34 mouse cellular contexts compared by ENCODE assay signal in the genomic region with DNA sequence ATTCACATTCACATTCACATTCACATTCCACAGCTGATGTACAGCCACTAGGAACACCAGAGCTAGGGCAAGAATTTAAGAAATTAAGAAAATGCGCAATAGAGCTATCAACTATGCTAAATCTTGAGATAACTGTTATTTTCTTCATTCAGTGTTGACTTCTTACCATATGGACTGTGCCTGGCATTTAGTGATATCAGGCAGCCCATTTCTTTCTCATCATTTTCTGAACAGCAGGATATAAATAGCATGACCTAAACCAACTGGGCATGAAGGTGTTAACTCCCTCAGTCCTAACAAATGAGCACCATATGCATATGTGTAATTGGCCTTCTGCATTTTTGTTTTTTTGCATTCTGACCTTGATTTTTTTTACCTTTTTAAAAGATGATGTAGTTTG.
DNase-seq lines count a peak whose midpoint lies in the region; ATAC-seq and TF ChIP-seq lines count a peak whose summit lies in the region.
"Had no signal": no experiment of that assay in that cellular context is flagged by ENCODE, and none has a peak within 500 bp of the region (broad histone marks: within the 10 kb centered on the region; RNA-seq: fewer than 3 reads in every experiment).

No protein-coding gene starts in this region.

- H3K9ac ChIP-seq in neural tube, embryonic 14.5 days (replicated peaks; ENCODE audit: low read depth, low read length) = no peak overlapping the region
- H3K9ac ChIP-seq in forebrain, embryonic 12.5 days = no peak overlapping the region
- H3K9ac ChIP-seq in forebrain, embryonic 15.5 days (replicated peaks) = no peak overlapping the region
- H3K9ac ChIP-seq in intestine, embryonic 16.5 days (ENCODE audit: low read depth, low read length) = no peak overlapping the region
- H3K9ac ChIP-seq: embryonic facial prominence, embryonic 13.5 days; heart, embryonic 15.5 days; hindbrain, embryonic 14.5 days had no signal

- no peak for DNase-seq in neural tube, embryonic 10.5 days (ENCODE audit: extremely low spot score, low spot score)
- DNase-seq in yolk sac, embryonic 10.5 days (ENCODE audit: low spot score) = no peak
- DNase-seq in lung, adult 2 months = no peak
- DNase-seq: adrenal gland, adult 2 months; adrenal gland, postnatal 25 days; B cell, adult 2 months; cerebellum, adult 11 months; cerebellum, adult 8-10 months; cerebellum, postnatal 10 days; cerebellum, postnatal 36 days; embryo, embryonic 11 days; gastrocnemius, adult 2 months; gastrocnemius, postnatal 14 days; heart, adult 11 months; heart, postnatal 10 days; heart, postnatal 36 days; kidney, adult 2 months had no signal

- no peak overlapping the region for H3K4me2 ChIP-seq in neural tube, embryonic 14.5 days (ENCODE audit: low read depth, low read length)
- H3K4me2 ChIP-seq in forebrain, embryonic 12.5 days = no peak overlapping the region
- H3K4me2 ChIP-seq in forebrain, embryonic 15.5 days (replicated peaks) = no peak overlapping the region
- no peak overlapping the region for H3K4me2 ChIP-seq in intestine, embryonic 16.5 days (ENCODE audit: low read depth, low read length)
- H3K4me2 ChIP-seq: embryonic facial prominence, embryonic 13.5 days; heart, embryonic 11.5 days; heart, embryonic 15.5 days; hindbrain, embryonic 14.5 days had no signal

- WGBS in neural tube, embryonic 14.5 days = 89% methylated on average over 1 of the region's 1 CpGs
- 84% methylated on average over 1 of the region's 1 CpGs for WGBS in forebrain, embryonic 12.5 days
- 50% methylated on average over 1 of the region's 1 CpGs for WGBS in forebrain, embryonic 15.5 days
- WGBS in intestine, embryonic 16.5 days = 90% methylated on average over 1 of the region's 1 CpGs
- WGBS in lung, adult 2 months = 93% methylated on average over 1 of the region's 1 CpGs

- H3K9me3 ChIP-seq in neural tube, embryonic 14.5 days (ENCODE audit: control insufficient read depth, low read length) = no peaks in the 10 kb centered on the region
- H3K9me3 ChIP-seq in forebrain, embryonic 12.5 days = no peaks in the 10 kb centered on the region
- no peaks in the 10 kb centered on the region for H3K9me3 ChIP-seq in forebrain, embryonic 15.5 days
- H3K9me3 ChIP-seq in intestine, embryonic 16.5 days (ENCODE audit: control insufficient read depth, low read length) = no peaks in the 10 kb centered on the region
- H3K9me3 ChIP-seq: embryonic facial prominence, embryonic 10.5 days; embryonic facial prominence, embryonic 13.5 days; G1E; heart, embryonic 15.5 days; hindbrain, embryonic 10.5 days had no signal

- no peak overlapping the region for H3K4me3 ChIP-seq in neural tube, embryonic 14.5 days (ENCODE audit: low read depth, low read length)
- H3K4me3 ChIP-seq in forebrain, embryonic 12.5 days (replicated peaks) = no peak overlapping the region
- H3K4me3 ChIP-seq in forebrain, embryonic 15.5 days = no peak overlapping the region
- H3K4me3 ChIP-seq in intestine, embryonic 16.5 days (ENCODE audit: low read length) = no peak overlapping the region
- H3K4me3 ChIP-seq in lung, adult 2 months (replicated peaks; ENCODE audit: extremely low read depth, low read depth, low read length) = no peak overlapping the region
- H3K4me3 ChIP-seq: embryonic facial prominence, embryonic 10.5 days; embryonic facial prominence, embryonic 13.5 days; erythroblast, embryonic 14.5 days; gastrocnemius, adult 2 months; heart, embryonic 15.5 days; hindbrain, embryonic 10.5 days had no signal

- H3K4me1 ChIP-seq in neural tube, embryonic 14.5 days (ENCODE audit: control insufficient read depth, insufficient read depth, low read length) = no peaks in the 10 kb centered on the region
- no peaks in the 10 kb centered on the region for H3K4me1 ChIP-seq in forebrain, embryonic 12.5 days
- H3K4me1 ChIP-seq in forebrain, embryonic 15.5 days = peaks cover 4% of the 10 kb centered on the region
- no peaks in the 10 kb centered on the region for H3K4me1 ChIP-seq in intestine, embryonic 16.5 days (ENCODE audit: control insufficient read depth, insufficient read depth, low read length)
- no peaks in the 10 kb centered on the region for H3K4me1 ChIP-seq in lung, adult 2 months (ENCODE audit: control insufficient read depth, insufficient read depth, low read length)
- H3K4me1 ChIP-seq: embryonic facial prominence, embryonic 10.5 days; embryonic facial prominence, embryonic 13.5 days; heart, embryonic 15.5 days; hindbrain, embryonic 10.5 days had no signal

- no peak overlapping the region for H3K27ac ChIP-seq in neural tube, embryonic 14.5 days (ENCODE audit: low read depth, low read length)
- no peak overlapping the region for H3K27ac ChIP-seq in forebrain, embryonic 12.5 days
- H3K27ac ChIP-seq in forebrain, embryonic 15.5 days (replicated peaks) = peak overlapping the region; percentile 15; the same call in 1 of the 2 replicates
- no peak overlapping the region for H3K27ac ChIP-seq in intestine, embryonic 16.5 days (ENCODE audit: low read length)
- H3K27ac ChIP-seq: embryonic facial prominence, embryonic 10.5 days; embryonic facial prominence, embryonic 13.5 days; gastrocnemius, adult 2 months; heart, embryonic 15.5 days; hindbrain, embryonic 10.5 days; hindbrain, embryonic 14.5 days; hindbrain, postnatal 0 days had no signal

- no peaks in the 10 kb centered on the region for H3K36me3 ChIP-seq in neural tube, embryonic 14.5 days (ENCODE audit: control insufficient read depth, insufficient read depth, low read length)
- no peaks in the 10 kb centered on the region for H3K36me3 ChIP-seq in forebrain, embryonic 12.5 days (replicated peaks)
- no peaks in the 10 kb centered on the region for H3K36me3 ChIP-seq in forebrain, embryonic 15.5 days
- no peaks in the 10 kb centered on the region for H3K36me3 ChIP-seq in intestine, embryonic 16.5 days (ENCODE audit: control insufficient read depth, insufficient read depth, low read length)
- H3K36me3 ChIP-seq: embryonic facial prominence, embryonic 10.5 days; embryonic facial prominence, embryonic 13.5 days; G1E; heart, embryonic 15.5 days; hindbrain, embryonic 10.5 days had no signal

- no peak for TF ChIP-seq POLR2A in lung, adult 2 months (IDR thresholded peaks at IDR 0.05; ENCODE audit: borderline replicate concordance, extremely low read depth, low read depth, low read length)

- no peak for TF ChIP-seq CTCF in lung, adult 2 months (IDR thresholded peaks at IDR 0.05; ENCODE audit: insufficient read depth, low read length)

- ATAC-seq in neural tube, embryonic 14.5 days (ENCODE audit: low read depth) = peak; percentile 21; the same call in 1 of the 2 replicates
- ATAC-seq in forebrain, embryonic 12.5 days (ENCODE audit: low FRiP score) = peak; percentile 75; the same call in 1 of the 2 replicates
- peak; percentile 70 for ATAC-seq in forebrain, embryonic 15.5 days (replicated peaks)
- ATAC-seq in intestine, embryonic 16.5 days = no peak
- ATAC-seq: hindbrain, postnatal 0 days; inflammation-experienced regulatory T-cells, adult 6 months; intestine, postnatal 0 days; Patski had no signal

- H3K27me3 ChIP-seq in neural tube, embryonic 14.5 days (ENCODE audit: control insufficient read depth, insufficient read depth, low read length) = no peaks in the 10 kb centered on the region
- no peaks in the 10 kb centered on the region for H3K27me3 ChIP-seq in forebrain, embryonic 12.5 days
- no peaks in the 10 kb centered on the region for H3K27me3 ChIP-seq in forebrain, embryonic 15.5 days
- no peaks in the 10 kb centered on the region for H3K27me3 ChIP-seq in intestine, embryonic 16.5 days (replicated peaks; ENCODE audit: control insufficient read depth, insufficient read depth, low read length)
- H3K27me3 ChIP-seq: CH12.LX; embryonic facial prominence, embryonic 13.5 days; heart, embryonic 15.5 days; Patski had no signal
